ENCODE assay signal across 8 mouse cellular contexts in genomic region chr15:79440651-79441330, GRCm38 (mm10). TPM values are rescaled to one million over a fixed set of nuclear protein-coding genes. Genes with fewer than 3 reads are reported as not detected.
A peak's percentile ranks its signal among the peaks of the same experiment; 100 is the strongest.
DNase-seq lines count a peak whose midpoint lies in the region; ATAC-seq and TF ChIP-seq lines count a peak whose summit lies in the region.

No protein-coding gene starts in this region.

- H3K27me3 ChIP-seq in cerebellum, adult 2 months (ENCODE audit: control insufficient read depth, insufficient read depth, low read length) = no peaks in the 10 kb centered on the region
- H3K27me3 ChIP-seq in testis, adult 2 months (ENCODE audit: control insufficient read depth, insufficient read depth, low read length) = no peaks in the 10 kb centered on the region
- no peaks in the 10 kb centered on the region for H3K27me3 ChIP-seq in limb, embryonic 15.5 days
- no peaks in the 10 kb centered on the region for H3K27me3 ChIP-seq in stomach, embryonic 14.5 days (ENCODE audit: control insufficient read depth, insufficient read depth, low read length)

- H3K4me2 ChIP-seq in limb, embryonic 15.5 days = peak overlapping the region; percentile 65
- peak overlapping the region; percentile 83 for H3K4me2 ChIP-seq in stomach, embryonic 14.5 days (replicated peaks; ENCODE audit: low read depth, low read length)

- H3K27ac ChIP-seq in cerebellum, adult 2 months (ENCODE audit: insufficient read depth, low read length) = peak overlapping the region; percentile 92; the same call in 1 of the 2 replicates
- peak overlapping the region; percentile 45; the same call in 1 of the 2 replicates for H3K27ac ChIP-seq in testis, adult 2 months (ENCODE audit: control insufficient read depth, insufficient read depth, low read depth, low read length)
- H3K27ac ChIP-seq in limb, embryonic 15.5 days = peak overlapping the region; percentile 94
- H3K27ac ChIP-seq in stomach, embryonic 14.5 days (ENCODE audit: low read length) = 0 out of 2 replicates have a peak overlapping the region, but pooled peaks have one; percentile 96

- no peak for TF ChIP-seq CTCF in cerebellum, adult 2 months (IDR thresholded peaks at IDR 0.05; ENCODE audit: borderline replicate concordance, insufficient read depth, low read depth, low read length)
- TF ChIP-seq CTCF in testis, adult 2 months (IDR thresholded peaks at IDR 0.05; ENCODE audit: control insufficient read depth, insufficient read depth, insufficient replicate concordance, low read depth, low read length) = no peak

- no peak for ATAC-seq in limb, embryonic 15.5 days (ENCODE audit: insufficient number of reproducible peaks, low FRiP score, low TSS enrichment, low read depth)
- no peak for ATAC-seq in stomach, embryonic 14.5 days (ENCODE audit: insufficient number of reproducible peaks, insufficient read depth, low FRiP score, low read depth)

- peaks cover 48% of the 10 kb centered on the region for H3K4me1 ChIP-seq in cerebellum, adult 2 months (ENCODE audit: control insufficient read depth, insufficient read depth, low read length)
- peaks cover 8% of the 10 kb centered on the region for H3K4me1 ChIP-seq in testis, adult 2 months (ENCODE audit: control insufficient read depth, insufficient read depth, low read length)
- H3K4me1 ChIP-seq in limb, embryonic 15.5 days = peaks cover 71% of the 10 kb centered on the region
- H3K4me1 ChIP-seq in stomach, embryonic 14.5 days (ENCODE audit: control insufficient read depth, insufficient read depth, low read length) = peaks cover 34% of the 10 kb centered on the region

- H3K36me3 ChIP-seq in testis, adult 2 months (ENCODE audit: control insufficient read depth, insufficient read depth, low read length) = no peaks in the 10 kb centered on the region
- H3K36me3 ChIP-seq in limb, embryonic 15.5 days = peaks cover 22% of the 10 kb centered on the region
- H3K36me3 ChIP-seq in stomach, embryonic 14.5 days (ENCODE audit: control insufficient read depth, insufficient read depth, low read length) = peaks cover 27% of the 10 kb centered on the region

- no peak for DNase-seq in cerebellum, adult 2 months
- no peak for DNase-seq in cerebellum, adult 11 months
- DNase-seq in testis, postnatal 14 days (ENCODE audit: low spot score) = no peak
- no peak for DNase-seq in frontal cortex, adult 2 months (ENCODE audit: extremely low spot score in 1 of 2, low spot score in 1 of 2)
- no peak for DNase-seq in testis, postnatal 10 days (ENCODE audit: low spot score)

- no peaks in the 10 kb centered on the region for H3K9me3 ChIP-seq in limb, embryonic 15.5 days
- H3K9me3 ChIP-seq in stomach, embryonic 14.5 days (ENCODE audit: control insufficient read depth, low read depth, low read length) = no peaks in the 10 kb centered on the region

- TF ChIP-seq POLR2A in cerebellum, adult 2 months (IDR thresholded peaks at IDR 0.05; ENCODE audit: borderline replicate concordance, insufficient read depth, low read length) = no peak
- TF ChIP-seq POLR2A in testis, adult 2 months (IDR thresholded peaks at IDR 0.05; ENCODE audit: control insufficient read depth, low read depth, low read length) = no peak

- 3% methylated on average over 11 of the region's 11 CpGs for WGBS in cerebellum, adult 2 months
- WGBS in limb, embryonic 15.5 days = 11% methylated on average over 11 of the region's 11 CpGs
- WGBS in stomach, embryonic 14.5 days = 10% methylated on average over 11 of the region's 11 CpGs

- H3K4me3 ChIP-seq in cerebellum, adult 2 months (replicated peaks; ENCODE audit: insufficient read depth, low read depth, low read length) = peak overlapping the region; percentile 60
- H3K4me3 ChIP-seq in testis, adult 2 months (ENCODE audit: control insufficient read depth, low read depth, low read length) = peak overlapping the region; percentile 77
- peak overlapping the region; percentile 92 for H3K4me3 ChIP-seq in limb, embryonic 15.5 days
- H3K4me3 ChIP-seq in stomach, embryonic 14.5 days (ENCODE audit: low read depth, low read length) = peak overlapping the region; percentile 95

- peak overlapping the region; percentile 96 for H3K9ac ChIP-seq in limb, embryonic 15.5 days
- H3K9ac ChIP-seq in stomach, embryonic 14.5 days (replicated peaks; ENCODE audit: low read depth, low read length) = peak overlapping the region; percentile 99

RNA-seq across cellular contexts. Expression of gene Csnk1e, which starts 14.6 kb away (rescaled TPM):
- 110 and 122 TPM in 2 replicates for polyA plus RNA-seq in cerebellum, adult 2 months (2012; rRNA removed)
- 5.5 and 6.7 TPM in 2 replicates for polyA plus RNA-seq in testis, adult 2 months (2012; rRNA removed)
- 81.0 and 82.7 TPM in 2 replicates for polyA plus RNA-seq in limb, embryonic 15.5 days (2015; fragmentation: Nextera tagmentation; extraction: Ambion mirVana)
- polyA plus RNA-seq in stomach, embryonic 14.5 days (2014; fragmentation: Nextera tagmentation; extraction: Ambion mirVana) = 64.3 and 70.3 TPM in 2 replicates
- 195 and 198 TPM in 2 replicates for polyA plus RNA-seq in frontal cortex, adult 2 months (2012; rRNA removed)

RNA-seq across cellular contexts. Expression of gene Tmem184b, which starts 37.4 kb away (rescaled TPM):
- 88.5 and 95.4 TPM in 2 replicates for polyA plus RNA-seq in cerebellum, adult 2 months (2012; rRNA removed)
- 9.7 and 11.8 TPM in 2 replicates for polyA plus RNA-seq in testis, adult 2 months (2012; rRNA removed)
- polyA plus RNA-seq in limb, embryonic 15.5 days (2015; fragmentation: Nextera tagmentation; extraction: Ambion mirVana) = 87.5 and 99.8 TPM in 2 replicates
- 51.2 and 64.3 TPM in 2 replicates for polyA plus RNA-seq in stomach, embryonic 14.5 days (2014; fragmentation: Nextera tagmentation; extraction: Ambion mirVana)
- 73.0 and 78.2 TPM in 2 replicates for polyA plus RNA-seq in frontal cortex, adult 2 months (2012; rRNA removed)

Comparison
In these comparisons a context has a peak if more than half of its experiments do, and no peak if none do; other contexts are left out.
1. H3K27ac ChIP-seq: peak in every context shown above with its lines; median percentile 96 in stomach, embryonic 14.5 days; 94 in limb, embryonic 15.5 days; 92 in cerebellum, adult 2 months; 45 in testis, adult 2 months.